Mouse (Mus musculus) limb, embryonic 13.5 days (tissue): ENCODE results near the gene Stk39. TPM values are rescaled to one million over a fixed set of nuclear protein-coding genes. Genes with fewer than 3 reads are reported as not detected.

Experiments
- ATAC-seq: fragments of 200-750 bp; cut with Nextera tagmentation; 2 replicates; pipeline ENCODE4 v1.8.0; 2017; ENCODE audit warnings: low read depth, moderate number of reproducible peaks, moderate TSS enrichment; ENCODE audit not compliant: low FRiP score
- H3K27ac ChIP-seq: fragments of 300-500 bp; sonication (generic); 2 replicates; pipeline ENCODE4 v1.5.1; 2015; ENCODE audit warnings: inconsistent platforms, mild to moderate bottlenecking, moderate library complexity
- H3K27me3 ChIP-seq: fragments of 300-500 bp; sonication (generic); 2 replicates; pipeline ENCODE4 v1.6.1; 2015; ENCODE audit warnings: mild to moderate bottlenecking, inconsistent platforms
- H3K36me3 ChIP-seq: fragments of 300-500 bp; sonication (generic); 2 replicates; pipeline ENCODE4 v1.6.1; 2015; ENCODE audit warnings: inconsistent platforms, mild to moderate bottlenecking, moderate library complexity
- H3K4me1 ChIP-seq: fragments of 300-500 bp; sonication (generic); 2 replicates; pipeline ENCODE4 v1.6.1; 2015; ENCODE audit warnings: inconsistent platforms
- H3K4me2 ChIP-seq: fragments of 300-500 bp; sonication (generic); replicated peaks from 2 replicates; pipeline ENCODE4 v1.6.1; 2015; ENCODE audit warnings: inconsistent platforms, mild to moderate bottlenecking, moderate library complexity
- H3K4me3 ChIP-seq: fragments of 300-500 bp; sonication (generic); 2 replicates; pipeline ENCODE4 v1.5.1; 2015; ENCODE audit warnings: moderate library complexity, mild to moderate bottlenecking, inconsistent platforms
- H3K9ac ChIP-seq: fragments of 300-500 bp; sonication (generic); 2 replicates; pipeline ENCODE4 v1.6.1; 2015; ENCODE audit warnings: mild to moderate bottlenecking, inconsistent platforms
- H3K9me3 ChIP-seq: fragments of 300-500 bp; sonication (generic); 2 replicates; pipeline ENCODE4 v1.6.1; 2016; ENCODE audit warnings: inconsistent platforms
- WGBS: fragments of 180-500 bp; shearing (Covaris S2); methylation state at CpG from one replicate; pipeline ENCODE4 v1.1.7; 2015; 5-methylcytosine and 5-hydroxymethylcytosine counted together
- polyA plus RNA-seq: library from polyadenylated mRNA; unstranded; fragments of >200 nt; fragmentation: Nextera tagmentation; extraction: Ambion mirVana; gene quantifications from 2 replicates; pipeline ENCODE4 v1.2.1, GENCODE M21; 2015

The Stk39 gene
- polyA plus RNA-seq, 1 experiment from 2014 or later, result 14.8 TPM

GRCm38 (mm10) chr2:68393611-68394549 lies 78.2 kb downstream of the Stk39 start:
- Histone ChIP-seq H3K27me3 (no peaks in the 10 kb centered on the region), H3K9me3 (no peaks in the 10 kb centered on the region), H3K36me3 (peaks cover 14% of the 10 kb centered on the region), H3K27ac (no peak overlapping the region), H3K9ac (no peak overlapping the region), H3K4me2 (no peak overlapping the region), H3K4me3 (no peak overlapping the region), H3K4me1 (no peaks in the 10 kb centered on the region)
- WGBS, result 75% methylated on average over 13 of the region's 13 CpGs
- no peak for ATAC-seq

- ATAC-seq, result no peak
Measured at GRCm38 (mm10) chr2:68387824-68388582, 84.1 kb downstream of the Stk39 start.

GRCm38 (mm10) chr2:68386313-68386863 lies 85.7 kb downstream of the Stk39 start:
- H3K36me3 ChIP-seq, result no peaks in the 10 kb centered on the region
- 71% methylated on average over 10 of the region's 10 CpGs for WGBS
- H3K4me2 ChIP-seq, result no peak overlapping the region
- 0 out of 2 replicates have a peak, but pooled peaks cover 13% of the 10 kb centered on the region for H3K4me1 ChIP-seq
- H3K27me3 ChIP-seq, result no peaks in the 10 kb centered on the region
- H3K4me3 ChIP-seq, result no peak overlapping the region
- no peak overlapping the region for H3K27ac ChIP-seq
- H3K9ac ChIP-seq, result no peak overlapping the region
- no peaks in the 10 kb centered on the region for H3K9me3 ChIP-seq
- ATAC-seq, result no peak

More at GRCm38 (mm10) chr2:68387824-68388582, 84.1 kb downstream of the Stk39 start:
- WGBS, result 58% methylated on average over 14 of the region's 14 CpGs
- H3K36me3 ChIP-seq, result no peaks in the 10 kb centered on the region
- no peak overlapping the region for H3K4me2 ChIP-seq
- H3K27ac ChIP-seq, result no peak overlapping the region
- 0 out of 2 replicates have a peak, but pooled peaks cover 2% of the 10 kb centered on the region for H3K4me1 ChIP-seq
- H3K27me3 ChIP-seq, result no peaks in the 10 kb centered on the region
- no peaks in the 10 kb centered on the region for H3K9me3 ChIP-seq
- no peak overlapping the region for H3K4me3 ChIP-seq
- no peak overlapping the region for H3K9ac ChIP-seq

GRCm38 (mm10) chr2:68385654-68386312 lies 86.3 kb downstream of the Stk39 start:
- H3K27ac ChIP-seq, result no peak overlapping the region
- no peak for ATAC-seq
- no peak overlapping the region for H3K4me2 ChIP-seq
- 78% methylated on average over 9 of the region's 9 CpGs for WGBS
- H3K9me3 ChIP-seq, result no peaks in the 10 kb centered on the region
- no peaks in the 10 kb centered on the region for H3K27me3 ChIP-seq
- 0 out of 2 replicates have a peak, but pooled peaks cover 13% of the 10 kb centered on the region for H3K4me1 ChIP-seq
- H3K4me3 ChIP-seq, result no peak overlapping the region
- H3K9ac ChIP-seq, result no peak overlapping the region
- no peaks in the 10 kb centered on the region for H3K36me3 ChIP-seq

DNA sequence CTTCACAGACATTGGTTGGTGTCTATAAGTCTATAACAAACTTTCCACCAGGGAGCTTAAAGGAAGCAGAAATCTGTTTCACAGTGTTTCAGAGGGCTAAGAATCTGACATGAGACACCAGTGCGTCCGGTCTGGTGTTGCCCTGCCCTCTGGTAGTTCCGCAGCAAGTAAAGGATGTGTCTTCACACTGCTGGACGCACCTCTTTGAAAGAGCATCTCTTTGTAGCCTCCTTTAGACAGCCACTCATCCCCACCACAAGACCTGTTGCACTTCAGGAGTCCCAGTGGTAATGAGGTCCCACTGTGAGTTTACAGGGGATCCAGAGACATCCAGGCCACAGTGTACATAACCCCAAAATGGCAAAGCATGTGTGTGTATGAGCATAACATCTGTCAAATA lies 88.1 kb downstream of the Stk39 start:
- Histone ChIP-seq H3K4me2 (no peak overlapping the region), H3K36me3 (no peaks in the 10 kb centered on the region), H3K27me3 (no peaks in the 10 kb centered on the region), H3K4me1 (peaks cover 18% of the 10 kb centered on the region; the same call in 1 of the 2 replicates), H3K9me3 (no peaks in the 10 kb centered on the region), H3K4me3 (no peak overlapping the region), H3K27ac (no peak overlapping the region), H3K9ac (no peak overlapping the region)
- ATAC-seq, result no peak
- 86% methylated on average over 4 of the region's 4 CpGs for WGBS

- H3K27ac ChIP-seq, result no peak overlapping the region
- H3K27me3 ChIP-seq, result no peaks in the 10 kb centered on the region
- H3K4me2 ChIP-seq, result no peak overlapping the region
- H3K9me3 ChIP-seq, result no peaks in the 10 kb centered on the region
- H3K4me1 ChIP-seq, result peaks cover 18% of the 10 kb centered on the region; the same call in 1 of the 2 replicates
- H3K36me3 ChIP-seq, result no peaks in the 10 kb centered on the region
- ATAC-seq, result no peak
- no peak overlapping the region for H3K4me3 ChIP-seq
- H3K9ac ChIP-seq, result no peak overlapping the region; the same call in 1 of the 2 replicates
- WGBS, result 46% methylated on average over 11 of the region's 11 CpGs
Measured at GRCm38 (mm10) chr2:68382394-68383059, 89.5 kb downstream of the Stk39 start.

DNA sequence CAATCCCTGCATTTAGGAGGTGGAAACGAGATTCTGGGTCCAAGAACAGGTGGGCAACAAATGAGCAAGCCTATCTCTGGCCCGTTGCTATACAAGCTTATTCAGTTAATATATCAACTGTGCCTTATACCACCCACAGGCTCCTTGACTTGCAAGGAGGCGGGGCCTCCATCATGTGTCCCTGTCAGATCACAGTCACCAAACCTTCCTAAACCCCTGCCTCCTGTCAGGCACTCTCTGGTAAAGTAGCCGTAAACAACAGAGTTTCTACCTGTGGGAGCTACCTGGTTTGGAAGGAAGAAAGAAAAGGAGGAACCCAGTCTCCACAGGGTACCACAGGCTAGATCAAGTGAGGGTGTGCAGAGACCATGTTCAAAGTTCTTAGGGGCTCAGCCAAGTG lies 90.2 kb downstream of the Stk39 start:
- Histone ChIP-seq H3K4me2 (no peak overlapping the region), H3K27ac (no peak overlapping the region)
- WGBS, result 65% methylated on average over 4 of the region's 4 CpGs

GRCm38 (mm10) chr2:68381205-68381604 lies 90.9 kb downstream of the Stk39 start:
- H3K9ac ChIP-seq, result no peak overlapping the region
- ATAC-seq, result no peak
- H3K27ac ChIP-seq, result no peak overlapping the region
- H3K4me3 ChIP-seq, result no peak overlapping the region
- WGBS, result 48% methylated on average over 6 of the region's 6 CpGs
- H3K27me3 ChIP-seq, result no peaks in the 10 kb centered on the region
- no peak overlapping the region for H3K4me2 ChIP-seq
- 0 out of 2 replicates have a peak, but pooled peaks cover 6% of the 10 kb centered on the region for H3K36me3 ChIP-seq
- no peaks in the 10 kb centered on the region for H3K9me3 ChIP-seq
- peaks cover 18% of the 10 kb centered on the region; the same call in 1 of the 2 replicates for H3K4me1 ChIP-seq

More for the DNA sequence above, 90.2 kb downstream of the Stk39 start:
- Histone ChIP-seq H3K9me3 (no peaks in the 10 kb centered on the region), H3K4me1 (peaks cover 18% of the 10 kb centered on the region; the same call in 1 of the 2 replicates), H3K36me3 (no peaks in the 10 kb centered on the region), H3K4me3 (no peak overlapping the region), H3K9ac (no peak overlapping the region), H3K27me3 (no peaks in the 10 kb centered on the region)
- ATAC-seq, result no peak

DNA sequence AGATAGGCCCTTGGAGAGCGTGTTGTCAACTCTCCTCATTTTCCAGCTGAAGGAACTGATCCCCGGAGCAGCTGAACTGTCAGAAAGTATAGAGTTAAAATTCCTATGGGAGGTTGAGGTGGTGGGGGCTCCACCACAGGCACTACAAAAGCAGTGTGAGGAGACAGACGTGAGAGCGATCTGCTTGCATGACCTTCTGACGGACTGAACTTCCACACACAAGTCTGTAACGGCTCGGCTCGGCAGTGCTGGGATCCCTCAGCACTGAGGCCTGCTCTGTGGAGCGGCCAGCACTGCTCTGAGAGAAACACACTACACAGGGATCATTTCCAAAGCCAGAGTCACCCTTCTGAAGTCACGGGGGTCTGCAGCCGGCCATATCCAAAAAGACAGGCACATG lies 92.4 kb downstream of the Stk39 start:
- Histone ChIP-seq H3K27me3 (no peaks in the 10 kb centered on the region), H3K9me3 (no peaks in the 10 kb centered on the region), H3K4me3 (no peak overlapping the region), H3K4me1 (peaks cover 18% of the 10 kb centered on the region; the same call in 1 of the 2 replicates), H3K36me3 (0 out of 2 replicates have a peak, but pooled peaks cover 6% of the 10 kb centered on the region), H3K27ac (peak overlapping the region; percentile 15; the same call in 1 of the 2 replicates), H3K4me2 (no peak overlapping the region), H3K9ac (no peak overlapping the region)
- ATAC-seq, result no peak
- 50% methylated on average over 11 of the region's 11 CpGs for WGBS

DNA sequence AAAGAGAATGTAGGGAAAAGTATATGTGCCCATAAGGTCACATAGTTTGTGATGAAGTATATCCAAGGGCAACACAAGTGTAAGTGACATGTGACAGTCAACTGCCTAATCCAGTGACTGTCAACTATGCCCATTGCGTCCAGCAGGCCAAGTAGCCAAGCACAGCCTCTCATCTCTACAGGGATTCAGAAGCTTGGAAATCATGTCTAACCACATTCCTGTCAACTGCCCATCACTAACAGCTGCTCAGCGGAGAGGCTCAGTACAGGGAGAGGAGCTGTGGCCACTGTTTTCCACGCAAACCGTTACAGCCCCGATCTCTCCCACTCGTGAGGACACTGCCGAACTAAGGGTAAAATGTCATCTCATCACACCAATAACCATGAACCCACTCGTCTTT lies 93.7 kb downstream of the Stk39 start:
- Histone ChIP-seq H3K27ac (no peak overlapping the region), H3K36me3 (0 out of 2 replicates have a peak, but pooled peaks cover 6% of the 10 kb centered on the region), H3K27me3 (no peaks in the 10 kb centered on the region), H3K9me3 (no peaks in the 10 kb centered on the region), H3K4me1 (peaks cover 18% of the 10 kb centered on the region; the same call in 1 of the 2 replicates), H3K4me2 (no peak overlapping the region), H3K9ac (no peak overlapping the region), H3K4me3 (no peak overlapping the region)
- 83% methylated on average over 8 of the region's 8 CpGs for WGBS
- ATAC-seq, result no peak

DNA sequence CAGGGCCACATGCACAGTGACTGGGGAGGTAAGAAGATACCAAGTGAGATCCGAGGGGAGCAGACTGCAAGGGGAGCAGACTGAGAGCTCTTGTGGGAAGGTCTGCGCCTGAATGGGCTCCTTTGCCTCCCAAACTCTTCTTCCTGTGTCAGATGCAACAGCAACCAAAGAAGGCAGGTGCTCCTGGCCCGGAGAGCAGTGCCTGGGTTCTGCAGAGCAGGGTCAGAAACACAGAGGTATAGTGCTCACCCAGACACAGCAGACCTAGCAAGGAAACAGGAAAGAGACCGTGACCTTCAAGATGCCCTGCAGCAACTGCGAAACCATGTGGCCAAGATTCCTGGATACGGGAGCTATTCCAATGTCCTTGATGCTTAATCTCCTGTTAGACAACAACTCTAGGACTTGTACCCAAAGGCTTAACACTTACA lies 94.8 kb downstream of the Stk39 start:
- Histone ChIP-seq H3K4me1 (peaks cover 10% of the 10 kb centered on the region; the same call in 1 of the 2 replicates), H3K9me3 (no peaks in the 10 kb centered on the region), H3K4me2 (no peak overlapping the region), H3K4me3 (no peak overlapping the region), H3K27me3 (no peaks in the 10 kb centered on the region), H3K27ac (no peak overlapping the region), H3K9ac (no peak overlapping the region), H3K36me3 (0 out of 2 replicates have a peak, but pooled peaks cover 6% of the 10 kb centered on the region)
- 76% methylated on average over 6 of the region's 6 CpGs for WGBS
- no peak for ATAC-seq
